Mouse (Mus musculus) embryonic facial prominence, embryonic 14.5 days (tissue): ENCODE data around the gene Tex13a. TPM values are rescaled to one million over a fixed set of nuclear protein-coding genes. Genes with fewer than 3 reads are reported as not detected.

Experiments
- ATAC-seq: fragments of 200-750 bp; cut with Nextera tagmentation; 2 replicates; pipeline ENCODE4 v1.8.0; 2017; ENCODE audit warnings: low read depth, moderate number of reproducible peaks, moderate TSS enrichment
- DNase-seq: peaks from one replicate; pipeline ENCODE4 v3.0.0-alpha.2; 2015; ENCODE audit warnings: low spot score
- H3K27ac ChIP-seq: fragments of 300-500 bp; sonication (generic); replicated peaks from 2 replicates; pipeline ENCODE4 v1.5.1; 2014; ENCODE audit warnings: low read depth, mild to moderate bottlenecking, low read length, moderate library complexity
- H3K27me3 ChIP-seq: fragments of 300-500 bp; sonication (generic); replicated peaks from 2 replicates; pipeline ENCODE4 v1.6.1; 2014; ENCODE audit warnings: low read length; ENCODE audit not compliant: control insufficient read depth, insufficient read depth
- H3K36me3 ChIP-seq: fragments of 300-500 bp; sonication (generic); 2 replicates; pipeline ENCODE4 v1.6.1; 2014; ENCODE audit warnings: low read length, mixed read lengths; ENCODE audit not compliant: control insufficient read depth, insufficient read depth
- H3K4me1 ChIP-seq: fragments of 300-500 bp; sonication (generic); 2 replicates; pipeline ENCODE4 v1.6.1; 2014; ENCODE audit warnings: antibody characterized with exemption, low read length; ENCODE audit not compliant: control insufficient read depth, insufficient read depth
- H3K4me2 ChIP-seq: fragments of 300-500 bp; sonication (generic); 2 replicates; pipeline ENCODE4 v1.6.1; 2014; ENCODE audit warnings: low read depth, mild to moderate bottlenecking, low read length, moderate library complexity, mixed read lengths
- H3K4me3 ChIP-seq: fragments of 300-500 bp; sonication (generic); 2 replicates; pipeline ENCODE4 v1.5.1; 2014; ENCODE audit warnings: low read depth, mild to moderate bottlenecking, low read length
- H3K9ac ChIP-seq: fragments of 300-500 bp; sonication (generic); 2 replicates; pipeline ENCODE4 v1.6.1; 2014; ENCODE audit warnings: low read depth, mild to moderate bottlenecking, low read length, moderate library complexity, mixed read lengths
- H3K9me3 ChIP-seq: fragments of 300-500 bp; sonication (generic); 2 replicates; pipeline ENCODE4 v1.6.1; 2016; ENCODE audit warnings: low read length; ENCODE audit not compliant: control insufficient read depth
- WGBS: fragments of 180-500 bp; shearing (Covaris S2); extraction: QIAGEN DNeasy Blood & Tissue Kit; methylation state at CpG from one replicate; pipeline ENCODE4 v1.1.7; 2014; 5-methylcytosine and 5-hydroxymethylcytosine counted together
- polyA plus RNA-seq: library from polyadenylated mRNA; unstranded; fragments of >200 nt; fragmentation: Nextera tagmentation; extraction: Ambion mirVana; gene quantifications from 2 replicates; pipeline ENCODE4 v1.2.1, GENCODE M21; 2014

Tex13a gene
- polyA plus RNA-seq: not detected in 2 replicates

DNA sequence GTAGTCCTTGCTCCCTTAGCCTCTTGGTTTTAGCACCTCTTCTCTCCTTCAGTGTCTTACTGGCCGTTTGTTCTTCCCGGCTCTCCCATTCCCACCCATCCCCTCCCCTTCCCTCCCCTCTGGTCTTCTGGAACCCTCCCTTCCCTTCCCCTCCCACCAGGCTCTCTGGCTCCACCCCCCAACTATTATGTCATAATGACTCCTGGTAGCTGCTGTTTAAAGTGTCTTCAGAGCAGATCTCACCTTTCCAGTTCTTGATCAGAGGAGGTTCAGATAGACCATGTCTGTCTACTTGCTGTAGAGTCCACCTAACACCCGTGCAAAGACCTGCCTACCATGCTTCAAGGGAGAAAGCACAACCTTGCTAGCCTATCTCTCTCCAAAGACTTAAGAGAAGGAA, at the start of gene Tex13a:
Gene Tex13a, minus strand, starts transcription at position 101 of the 400 bp plus-strand sequence.
- Histone ChIP-seq H3K4me1 (no peaks in the 10 kb centered on the region), H3K4me2 (no peak within 1 kb of the TSS), H3K36me3 (no peaks in the 10 kb centered on the region), H3K4me3 (no peak within 1 kb of the TSS), H3K9ac (no peak within 1 kb of the TSS), H3K9me3 (no peaks in the 10 kb centered on the region), H3K27ac (no peak within 1 kb of the TSS), H3K27me3 (no peaks in the 10 kb centered on the region; the same call in 1 of the 2 replicates)
- DNase-seq: no peak
- WGBS: 89% methylated on average over 3 of the region's 3 CpGs
- ATAC-seq: no peak

GRCm38 (mm10) chrX:138234626-138235025, 25.2 kb upstream of the Tex13a start:
- Histone ChIP-seq H3K9ac (no peak overlapping the region), H3K4me1 (no peaks in the 10 kb centered on the region), H3K27me3 (no peaks in the 10 kb centered on the region), H3K4me2 (no peak overlapping the region), H3K36me3 (no peaks in the 10 kb centered on the region), H3K9me3 (no peaks in the 10 kb centered on the region), H3K4me3 (no peak overlapping the region), H3K27ac (no peak overlapping the region)
- DNase-seq (peak; percentile 39), ATAC-seq (peak; percentile 33; the same call in 1 of the 2 replicates)
- 43% methylated on average over 4 of the region's 4 CpGs for WGBS

- ATAC-seq: no peak
- WGBS: 18% methylated on average over 3 of the region's 3 CpGs
These were observed 39.2 kb downstream of the Tex13a start for GRCm38 (mm10) chrX:138170146-138170545.

More at GRCm38 (mm10) chrX:138170146-138170545, 39.2 kb downstream of the Tex13a start:
- no peak overlapping the region for H3K27ac ChIP-seq
- no peak overlapping the region for H3K4me3 ChIP-seq
- H3K9me3 ChIP-seq: no peaks in the 10 kb centered on the region
- DNase-seq: peak; percentile 27
- H3K27me3 ChIP-seq: no peaks in the 10 kb centered on the region
- no peaks in the 10 kb centered on the region for H3K4me1 ChIP-seq
- H3K36me3 ChIP-seq: no peaks in the 10 kb centered on the region
- H3K4me2 ChIP-seq: no peak overlapping the region
- H3K9ac ChIP-seq: no peak overlapping the region
